Mouse (Mus musculus) layer of hippocampus, adult 2 months (tissue): ENCODE data around the gene Tceal3. TPM values are rescaled to one million over a fixed set of nuclear protein-coding genes. Genes with fewer than 3 reads are reported as not detected.
"Not testable (repeated sequence)": the region's sequence is repeated elsewhere in the genome, so short reads cannot be mapped to it uniquely, and the experiment has no call there.

Experiments
- DNase-seq, 2 experiments: peaks; one replicate each; pipeline ENCODE4 v3.0.0; 2022; ENCODE audit warnings: low spot score in 2 of 2
- H3K27ac ChIP-seq: fragments of 200-600 bp; 2 replicates; pipeline ENCODE4 v1.8.1; 2022
- H3K4me3 ChIP-seq: fragments of 200-600 bp; 2 replicates; pipeline ENCODE4 v1.8.1; 2022; ENCODE audit warnings: mild to moderate bottlenecking
- CTCF ChIP-seq: fragments of 200-600 bp; conservative IDR thresholded peaks from 2 replicates; pipeline ENCODE4 v1.8.1; 2022; ENCODE audit warnings: antibody characterized with exemption, mild to moderate bottlenecking, moderate library complexity
- long read RNA-seq, 2 experiments: library from polyadenylated mRNA; stranded (forward); transcript quantifications; one replicate each; pipeline ENCODE4 v2.0.0; 2021; ENCODE audit warnings: borderline mapping rate in 2 of 2
- total RNA-seq, 2 experiments: library from RNA; stranded (reverse); gene quantifications; 2 replicates each; pipeline ENCODE4 v1.2.3; 2021

Gene Tceal3
- total RNA-seq: 100 to 1,000 TPM; 193 to 204 TPM
- long read RNA-seq, experiment 1, transcript Tceal3-201 (3 exons, 1,116 nt): major isoform, 56 of 74 reads
- long read RNA-seq, experiment 1, partial matches to known transcripts: 0 of 74 reads
- long read RNA-seq, experiment 1, other reads (novel, unspliced or antisense): 16 of 74 reads
- long read RNA-seq, experiment 2, transcript Tceal3-202 (3 exons, 1,148 nt): minor isoform, 7 of 114 reads
- long read RNA-seq, experiment 2, transcript Tceal3-201 (3 exons, 1,116 nt): major isoform, 91 of 114 reads
- long read RNA-seq, experiment 2, partial matches to known transcripts: 2 of 114 reads
- long read RNA-seq, experiment 2, other reads (novel, unspliced or antisense): 14 of 114 reads

- DNase-seq: peak; percentile 66 to 79
- no peak for TF ChIP-seq CTCF
- peak within 1 kb of the TSS; percentile 59 for H3K4me3 ChIP-seq
- peak within 1 kb of the TSS; percentile 82 for H3K27ac ChIP-seq
Measured at GRCm38 (mm10) chrX:136590199-136590896, at the start of gene Tceal3. Tceal3 (plus strand) TSS chrX:136590842.

- H3K4me3 ChIP-seq, H3K27ac ChIP-seq, DNase-seq: not testable (repeated sequence)
Measured at GRCm38 (mm10) chrX:136543956-136544355, 46.7 kb upstream of the Tceal3 start, which contains the start of gene Kir3dl2. Kir3dl2 (minus strand) TSS chrX:136544056.

GRCm38 (mm10) chrX:136569094-136569493 is 21.5 kb upstream of the Tceal3 start:
- H3K4me3 ChIP-seq, H3K27ac ChIP-seq, DNase-seq: not testable (repeated sequence)

GRCm38 (mm10) chrX:136584617-136585016 is 6.0 kb upstream of the Tceal3 start:
- TF ChIP-seq CTCF: no peak
- no peak overlapping the region for H3K4me3 ChIP-seq
- no peak for DNase-seq
- no peak overlapping the region for H3K27ac ChIP-seq

GRCm38 (mm10) chrX:136590897-136591257 is 235 bp downstream of the Tceal3 start:
- DNase-seq: no peak
- H3K27ac ChIP-seq: peak overlapping the region; percentile 82
- TF ChIP-seq CTCF: no peak
- H3K4me3 ChIP-seq: peak overlapping the region; percentile 59

- DNase-seq: peak in 1 of 2 experiments; percentile 58
- H3K27ac ChIP-seq: no peak overlapping the region
- TF ChIP-seq CTCF: peak; percentile 90
- no peak overlapping the region for H3K4me3 ChIP-seq
Measured at GRCm38 (mm10) chrX:136599416-136599815, 8.8 kb downstream of the Tceal3 start.

- no peak for TF ChIP-seq CTCF
- Histone ChIP-seq H3K27ac (no peak overlapping the region), H3K4me3 (no peak overlapping the region)
- DNase-seq: no peak
Measured at GRCm38 (mm10) chrX:136606951-136607350, 16.3 kb downstream of the Tceal3 start.

- TF ChIP-seq CTCF: no peak
- Histone ChIP-seq H3K4me3 (no peak overlapping the region), H3K27ac (no peak overlapping the region)
- DNase-seq: no peak
Measured at GRCm38 (mm10) chrX:136607395-136607794, 16.8 kb downstream of the Tceal3 start.

- Histone ChIP-seq H3K4me3 (no peak overlapping the region), H3K27ac (no peak overlapping the region)
- TF ChIP-seq CTCF: no peak
- DNase-seq: no peak
Measured at GRCm38 (mm10) chrX:136611346-136611745, 20.7 kb downstream of the Tceal3 start.

- H3K27ac ChIP-seq, H3K4me3 ChIP-seq, DNase-seq: not testable (repeated sequence)
Measured at GRCm38 (mm10) chrX:136615889-136616288, 25.2 kb downstream of the Tceal3 start.

- H3K27ac ChIP-seq: 0 out of 2 replicates have a peak overlapping the region, but pooled peaks have one; percentile 14
- no peak overlapping the region for H3K4me3 ChIP-seq
- DNase-seq: peak; percentile 19 to 50
- TF ChIP-seq CTCF: peak; percentile 84
Measured at GRCm38 (mm10) chrX:136624905-136625569, 34.4 kb downstream of the Tceal3 start.

GRCm38 (mm10) chrX:136625959-136626358 is 35.3 kb downstream of the Tceal3 start:
- TF ChIP-seq CTCF: no peak
- Histone ChIP-seq H3K4me3 (no peak overlapping the region), H3K27ac (no peak overlapping the region)
- DNase-seq: no peak

- peak in 1 of 2 experiments; percentile 35 for DNase-seq
- Histone ChIP-seq H3K27ac (peak overlapping the region; percentile 71), H3K4me3 (no peak overlapping the region)
- no peak for TF ChIP-seq CTCF
Measured at GRCm38 (mm10) chrX:136635116-136635515, 44.5 kb downstream of the Tceal3 start.
